Mouse (Mus musculus) erythroblast, embryonic 14.5 days (primary cell): ENCODE measurements at regions not wholly inside any gene's neighbourhood (a gene's known extent, or its start where the extent isn't known, plus 50 kb on each side); places are given as distances from the start of the nearest gene placed in this dataset.

Source experiments
- GATA1 ChIP-seq: IDR thresholded peaks from 2 replicates; pipeline ENCODE4 v1.6.1; 2012; ENCODE audit warnings: low read length, inconsistent platforms, mixed read lengths
- TAL1 ChIP-seq: IDR thresholded peaks from 3 replicates; pipeline ENCODE4 v1.6.1; 2012; ENCODE audit warnings: low read length, inconsistent platforms, mixed read lengths

- no peak for TF ChIP-seq TAL1
- TF ChIP-seq GATA1 = no peak
Observed at GRCm38 (mm10) chr3:21936262-21936603, 140.2 kb upstream of the Tbl1xr1 start.
